Mouse (Mus musculus) heart, embryonic 16.5 days (tissue): Measurements from ENCODE around the gene Micu2. TPM values are rescaled to one million over a fixed set of nuclear protein-coding genes. Genes with fewer than 3 reads are reported as not detected.
"Not testable (repeated sequence)": the region's sequence is repeated elsewhere in the genome, so short reads cannot be mapped to it uniquely, and the experiment has no call there.

ENCODE experiments used
- ATAC-seq: fragments of 200-750 bp; cut with Nextera tagmentation; replicated peaks from 2 replicates; pipeline ENCODE4 v1.8.0; 2017; ENCODE audit warnings: moderate number of reproducible peaks; ENCODE audit not compliant: insufficient read depth, low FRiP score; ENCODE audit errors: extremely low read depth
- H3K27ac ChIP-seq: fragments of 300-500 bp; sonication (generic); 2 replicates; pipeline ENCODE4 v1.5.1; 2014; ENCODE audit warnings: mild to moderate bottlenecking, low read length, control low read depth, moderate library complexity
- H3K27me3 ChIP-seq: fragments of 300-500 bp; sonication (generic); 2 replicates; pipeline ENCODE4 v1.6.1; 2014; ENCODE audit warnings: low read length, mixed read lengths; ENCODE audit not compliant: control insufficient read depth, insufficient read depth
- H3K36me3 ChIP-seq: fragments of 300-500 bp; sonication (generic); 2 replicates; pipeline ENCODE4 v1.6.1; 2014; ENCODE audit not compliant: control insufficient read depth, insufficient read depth
- H3K4me1 ChIP-seq: fragments of 300-500 bp; sonication (generic); 2 replicates; pipeline ENCODE4 v1.6.1; 2014; ENCODE audit warnings: low read length, mixed read lengths; ENCODE audit not compliant: control insufficient read depth, insufficient read depth
- H3K4me2 ChIP-seq: fragments of 300-500 bp; sonication (generic); 2 replicates; pipeline ENCODE4 v1.6.1; 2014; ENCODE audit warnings: low read depth, mild to moderate bottlenecking, control low read depth, low read length
- H3K4me3 ChIP-seq: fragments of 300-500 bp; sonication (generic); 2 replicates; pipeline ENCODE4 v1.5.1; 2014; ENCODE audit warnings: mild to moderate bottlenecking, control low read depth, low read length
- H3K9ac ChIP-seq: fragments of 300-500 bp; sonication (generic); 2 replicates; pipeline ENCODE4 v1.6.1; 2014; ENCODE audit warnings: low read length, control low read depth
- H3K9me3 ChIP-seq: fragments of 300-500 bp; sonication (generic); replicated peaks from 2 replicates; pipeline ENCODE4 v1.6.1; 2016; ENCODE audit warnings: low read length; ENCODE audit not compliant: control insufficient read depth
- WGBS: fragments of 180-500 bp; shearing (Covaris S2); extraction: QIAGEN DNeasy Blood & Tissue Kit; methylation state at CpG from one replicate; pipeline ENCODE4 v1.1.7; 2014; 5-methylcytosine and 5-hydroxymethylcytosine counted together
- polyA plus RNA-seq: library from polyadenylated mRNA; unstranded; fragments of >200 nt; fragmentation: Nextera tagmentation; extraction: Ambion mirVana; gene quantifications from 2 replicates; pipeline ENCODE4 v1.2.1, GENCODE M21; 2015

Gene Micu2
- polyA plus RNA-seq, 1 experiment from 2014 or later: 88.7 TPM

DNA sequence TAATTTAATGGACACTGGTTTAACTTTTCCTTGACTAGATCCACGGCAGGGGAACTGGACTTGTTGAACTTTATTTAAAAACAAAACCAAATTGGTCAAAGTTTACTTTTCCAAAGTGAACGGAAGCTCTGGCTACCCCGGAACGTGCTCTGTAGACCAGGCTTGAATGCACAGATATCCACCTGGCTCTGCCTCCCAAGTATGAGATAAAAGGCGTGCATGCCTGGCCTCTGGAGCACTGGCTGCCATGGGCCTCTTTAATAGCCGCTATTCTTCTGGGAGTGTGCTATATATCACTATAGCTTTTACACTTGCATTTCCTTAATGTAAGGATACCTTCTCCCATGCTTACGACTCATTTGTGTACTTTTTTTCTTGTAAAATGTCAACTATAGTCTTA is 65.5 kb downstream of the Micu2 start:
- no peak overlapping the region for H3K4me3 ChIP-seq
- 51% methylated on average over 7 of the region's 7 CpGs for WGBS
- ATAC-seq: no peak
- no peak overlapping the region for H3K4me2 ChIP-seq
- H3K27me3 ChIP-seq: no peaks in the 10 kb centered on the region
- no peak overlapping the region for H3K27ac ChIP-seq
- peaks cover 6% of the 10 kb centered on the region; the same call in 1 of the 2 replicates for H3K4me1 ChIP-seq
- H3K36me3 ChIP-seq: 0 out of 2 replicates have a peak, but pooled peaks cover 2% of the 10 kb centered on the region
- no peaks in the 10 kb centered on the region for H3K9me3 ChIP-seq
- H3K9ac ChIP-seq: no peak overlapping the region

DNA sequence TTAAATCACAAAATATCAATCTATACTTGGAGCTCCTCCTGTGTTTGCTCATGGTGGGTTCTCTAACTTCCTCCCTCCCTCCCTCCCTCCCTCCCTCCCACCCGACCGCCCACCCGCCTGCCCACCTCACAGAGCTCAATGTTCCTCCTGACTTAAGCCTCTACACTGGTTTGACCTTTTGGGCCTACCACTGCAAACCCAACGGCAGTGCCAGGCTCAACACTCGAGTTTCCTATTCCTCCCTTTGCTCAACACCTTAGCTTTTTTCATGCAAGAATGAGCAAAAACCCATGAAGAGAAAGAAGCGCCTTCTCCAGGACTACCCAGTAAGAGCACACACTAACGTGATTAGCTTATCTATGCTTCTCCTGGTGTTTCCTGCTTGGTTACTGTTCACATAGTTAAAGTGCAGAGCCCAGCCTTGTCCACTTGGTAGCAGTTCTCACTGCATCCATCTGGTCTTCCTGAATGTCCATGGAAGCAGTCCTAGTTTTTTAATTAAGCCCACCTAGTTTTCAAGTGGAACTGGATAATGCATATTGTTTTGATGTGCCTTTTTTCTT is 66.1 kb downstream of the Micu2 start:
- WGBS: 58% methylated on average over 7 of the region's 7 CpGs
- H3K9me3 ChIP-seq: no peaks in the 10 kb centered on the region
- 0 out of 2 replicates have a peak, but pooled peaks cover 2% of the 10 kb centered on the region for H3K36me3 ChIP-seq
- ATAC-seq: no peak
- H3K4me2 ChIP-seq: no peak overlapping the region
- no peak overlapping the region for H3K27ac ChIP-seq
- no peak overlapping the region for H3K4me3 ChIP-seq
- peaks cover 6% of the 10 kb centered on the region; the same call in 1 of the 2 replicates for H3K4me1 ChIP-seq
- H3K27me3 ChIP-seq: no peaks in the 10 kb centered on the region
- H3K9ac ChIP-seq: no peak overlapping the region

DNA sequence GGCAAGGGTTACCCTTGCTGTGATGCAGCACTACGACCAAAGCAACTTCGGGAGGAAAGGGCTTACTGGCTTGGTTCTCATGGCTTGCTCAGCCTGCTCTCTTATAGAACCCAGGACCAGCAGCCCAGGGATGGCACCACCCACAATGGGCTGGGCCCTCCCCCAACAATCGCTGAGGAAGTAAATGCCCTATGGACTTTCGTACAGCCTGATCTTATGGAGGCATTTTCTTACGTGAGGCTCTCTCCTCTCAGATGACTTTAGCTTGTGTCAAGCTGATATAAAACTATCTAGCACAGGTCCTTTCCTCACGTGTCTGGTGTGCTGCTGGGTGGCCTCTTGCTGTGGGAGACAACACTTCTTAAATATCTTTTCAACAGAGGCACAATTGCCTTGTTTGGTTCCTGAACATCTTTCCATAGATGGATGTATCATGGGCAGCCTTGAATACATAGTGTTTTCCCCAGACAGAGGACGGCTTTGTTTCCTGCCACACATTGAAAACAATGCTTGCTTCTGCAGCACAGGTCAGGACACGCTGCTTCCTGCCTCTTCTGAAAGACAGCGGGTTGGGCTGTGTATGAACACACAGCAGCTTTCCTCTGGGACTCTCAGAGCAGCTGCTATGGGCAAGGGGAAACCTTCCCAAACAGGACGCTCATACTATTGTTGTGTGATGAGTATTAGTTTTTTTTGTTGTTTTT is 77.5 kb downstream of the Micu2 start:
- Histone ChIP-seq H3K4me3 (no peak overlapping the region), H3K9ac (peak overlapping the region; percentile 29), H3K36me3 (peaks cover 35% of the 10 kb centered on the region), H3K9me3 (peaks cover 9% of the 10 kb centered on the region), H3K4me2 (peak overlapping the region; percentile 48), H3K27me3 (no peaks in the 10 kb centered on the region), H3K4me1 (peaks cover 13% of the 10 kb centered on the region), H3K27ac (peak overlapping the region; percentile 93)
- peak; percentile 77 for ATAC-seq
- WGBS: 41% methylated on average over 10 of the region's 10 CpGs

DNA sequence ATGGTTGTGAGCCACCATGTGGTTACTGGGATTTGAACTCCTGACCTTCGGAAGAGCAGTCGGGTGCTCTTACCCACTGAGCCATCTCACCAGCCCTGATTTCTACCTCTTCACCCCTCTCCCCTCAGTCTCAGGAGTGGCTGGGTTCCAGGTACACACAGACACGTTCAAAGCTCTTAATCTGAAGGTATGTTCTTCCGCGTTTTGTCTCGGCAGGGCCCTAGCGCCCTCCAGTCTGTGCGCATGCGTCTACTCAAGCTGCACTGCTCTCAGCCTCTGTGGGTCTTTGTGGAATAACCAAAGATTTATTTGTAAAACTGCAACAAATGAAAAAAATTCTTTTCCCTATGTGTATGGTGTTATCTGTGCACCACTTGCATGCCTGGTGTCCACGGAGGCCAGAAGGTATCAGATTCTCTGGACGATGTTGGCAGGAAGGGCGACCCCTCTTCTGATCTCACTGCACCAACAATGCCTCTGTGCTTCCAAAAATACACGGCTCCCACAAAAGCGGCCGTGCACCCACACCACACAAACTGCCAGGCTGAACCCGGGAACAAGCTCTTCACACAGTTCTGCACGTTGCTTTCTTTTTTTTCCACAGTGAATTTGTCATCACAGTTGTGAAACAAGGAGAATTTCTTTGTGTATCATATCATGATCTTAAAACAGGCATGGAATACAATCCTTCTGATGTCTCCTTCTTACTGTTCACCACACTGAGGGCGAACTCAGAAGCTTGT is 78.3 kb downstream of the Micu2 start:
- Histone ChIP-seq H3K27ac (peak overlapping the region; percentile 93), H3K4me3 (peak overlapping the region; percentile 30; the same call in 1 of the 2 replicates), H3K4me1 (peaks cover 13% of the 10 kb centered on the region), H3K9ac (peak overlapping the region; percentile 42), H3K36me3 (peaks cover 38% of the 10 kb centered on the region), H3K27me3 (no peaks in the 10 kb centered on the region), H3K4me2 (peak overlapping the region; percentile 48), H3K9me3 (peaks cover 9% of the 10 kb centered on the region)
- ATAC-seq: peak; percentile 74
- WGBS: 47% methylated on average over 18 of the region's 18 CpGs

DNA sequence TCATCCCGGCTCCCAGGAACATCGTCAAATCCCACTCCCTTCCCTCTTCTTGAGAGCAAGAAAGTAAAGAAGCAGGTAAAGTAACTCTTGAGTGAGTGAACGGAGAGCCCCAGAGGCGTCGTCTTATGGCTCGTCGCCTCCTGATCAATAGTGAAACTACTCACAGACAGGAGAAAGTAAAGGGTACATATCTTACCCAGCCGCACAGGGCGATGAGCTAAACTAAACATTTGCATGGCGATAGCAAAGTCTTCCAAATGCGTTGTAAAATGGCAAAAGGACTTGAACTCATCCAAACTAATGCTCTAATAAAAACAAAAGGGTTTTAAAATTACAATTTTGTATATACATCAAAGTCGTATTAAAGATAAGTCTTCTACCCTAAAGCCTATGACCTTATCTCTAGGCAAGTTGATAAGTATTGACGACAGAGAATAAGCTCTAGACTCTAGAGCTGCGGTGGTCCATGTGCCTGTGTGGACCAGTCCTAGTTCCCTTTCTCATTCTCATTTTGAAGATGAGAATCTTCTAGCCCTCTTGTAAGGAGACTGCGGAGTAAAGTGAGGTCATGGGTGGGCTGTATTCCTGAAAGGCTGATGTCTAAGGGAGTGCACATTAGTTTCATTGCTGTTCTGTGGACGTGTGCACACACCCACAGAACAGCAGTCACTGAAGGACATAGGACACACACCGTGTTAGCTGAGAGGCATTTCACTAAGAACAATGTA is 79.8 kb downstream of the Micu2 start:
- Histone ChIP-seq H3K4me1 (peaks cover 13% of the 10 kb centered on the region), H3K27me3 (no peaks in the 10 kb centered on the region), H3K36me3 (peaks cover 34% of the 10 kb centered on the region), H3K9ac (no peak overlapping the region), H3K27ac (no peak overlapping the region), H3K9me3 (peaks cover 9% of the 10 kb centered on the region), H3K4me2 (no peak overlapping the region), H3K4me3 (no peak overlapping the region)
- 88% methylated on average over 17 of the region's 17 CpGs for WGBS
- ATAC-seq: no peak

DNA sequence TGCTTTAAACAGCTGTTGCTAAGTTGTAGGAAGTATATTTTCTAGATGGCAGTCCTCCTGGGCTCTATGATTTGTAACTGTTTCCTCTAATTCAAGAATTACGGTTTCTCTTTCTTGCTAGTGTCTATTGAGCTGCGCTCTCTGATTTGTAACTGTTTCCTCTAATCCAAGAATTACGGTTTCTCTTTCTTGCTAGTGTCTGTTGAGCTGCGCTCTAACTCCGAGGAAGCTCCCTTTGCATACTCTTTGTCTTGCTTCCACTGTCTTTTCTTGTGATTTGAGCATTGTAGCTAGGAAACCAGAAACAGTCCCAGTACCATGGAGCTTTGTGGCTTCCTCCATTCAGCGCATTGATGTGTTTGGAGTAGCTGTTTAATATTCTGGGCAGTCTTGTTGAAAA is 83.7 kb downstream of the Micu2 start:
- Histone ChIP-seq H3K4me2 (no peak overlapping the region), H3K9me3 (no peaks in the 10 kb centered on the region), H3K4me1 (0 out of 2 replicates have a peak, but pooled peaks cover 1% of the 10 kb centered on the region), H3K4me3 (no peak overlapping the region), H3K27ac (no peak overlapping the region), H3K36me3 (peaks cover 19% of the 10 kb centered on the region), H3K9ac (no peak overlapping the region), H3K27me3 (no peaks in the 10 kb centered on the region)
- 80% methylated on average over 6 of the region's 6 CpGs for WGBS
- no peak for ATAC-seq

DNA sequence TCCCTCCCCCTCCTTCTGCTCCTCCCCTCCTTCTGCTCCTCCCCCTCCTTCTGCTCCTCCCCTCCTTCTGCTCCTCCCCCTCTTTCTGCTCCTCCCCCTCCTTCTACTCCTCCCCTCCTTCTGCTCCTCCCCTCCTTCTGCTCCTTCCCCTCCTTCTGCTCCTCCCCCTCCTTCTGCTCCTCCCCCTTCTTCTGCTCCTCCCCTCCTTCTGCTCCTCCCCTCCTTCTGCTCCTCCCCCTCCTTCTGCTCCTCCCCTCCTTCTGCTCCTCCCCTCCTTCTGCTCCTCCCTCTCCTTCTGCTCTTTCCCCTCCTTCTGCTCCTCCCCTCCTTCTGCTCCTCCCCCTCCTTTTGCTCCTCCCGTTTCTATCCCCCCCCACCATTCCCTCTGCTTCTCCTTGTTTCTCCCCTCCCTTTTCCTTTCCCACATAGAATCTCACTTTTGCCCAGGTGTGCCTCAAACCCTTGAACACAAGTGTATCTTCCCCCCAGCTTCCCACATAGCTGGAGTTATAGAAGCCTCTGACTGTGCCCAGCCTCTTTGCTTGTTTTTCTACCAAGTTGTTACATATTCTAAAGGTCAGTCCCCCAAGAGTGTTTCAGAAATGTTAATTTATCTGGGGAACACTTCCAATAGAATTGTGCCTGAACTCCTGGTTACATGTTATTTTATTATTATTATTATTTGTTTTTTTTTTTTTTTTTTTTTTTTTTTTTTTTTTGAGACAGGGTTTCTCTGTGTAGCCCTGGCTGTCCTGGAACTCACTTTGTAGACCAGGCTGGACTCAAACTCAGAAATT is 86.7 kb downstream of the Micu2 start:
- H3K4me2 ChIP-seq, H3K4me1 ChIP-seq, H3K4me3 ChIP-seq, H3K27ac ChIP-seq, H3K9me3 ChIP-seq, H3K9ac ChIP-seq, H3K27me3 ChIP-seq, ATAC-seq: not testable (repeated sequence)
- H3K36me3 ChIP-seq: peaks cover 12% of the 10 kb centered on the region
- WGBS: 46% methylated on average over 1 of the region's 1 CpGs

DNA sequence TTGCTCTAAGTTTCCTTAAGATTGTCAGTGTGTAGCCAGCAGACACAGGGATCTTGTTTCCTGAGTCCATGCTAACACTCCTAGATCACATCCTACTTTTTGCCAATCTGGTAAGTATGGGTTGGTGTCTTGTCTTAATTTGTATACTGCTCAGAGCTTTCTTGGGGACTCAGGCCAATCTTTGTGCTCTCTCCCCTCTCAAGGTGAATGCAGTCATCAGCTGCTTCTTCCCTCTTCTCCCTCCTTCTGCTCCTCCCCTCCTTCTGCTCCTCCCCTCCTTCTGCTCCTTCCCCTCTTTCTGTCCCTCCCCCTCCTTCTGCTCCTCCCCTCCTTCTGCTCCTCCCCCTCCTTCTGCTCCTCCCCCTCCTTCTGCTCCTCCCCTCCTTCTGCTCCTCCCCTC is 87.3 kb downstream of the Micu2 start:
- H3K9ac ChIP-seq, H3K27me3 ChIP-seq, ATAC-seq, H3K4me3 ChIP-seq, H3K36me3 ChIP-seq, H3K9me3 ChIP-seq, H3K4me2 ChIP-seq, H3K4me1 ChIP-seq, H3K27ac ChIP-seq: not testable (repeated sequence)
